Mouse (Mus musculus) liver, embryonic 12.5 days (tissue): Measurements from ENCODE around the gene Aup1. TPM values are rescaled to one million over a fixed set of nuclear protein-coding genes. Genes with fewer than 3 reads are reported as not detected.

Experiments used
- ATAC-seq: fragments of 200-750 bp; cut with Nextera tagmentation; 2 replicates; pipeline ENCODE4 v1.8.0; 2017; ENCODE audit warnings: moderate number of reproducible peaks, mild to moderate bottlenecking, moderate library complexity
- H3K27ac ChIP-seq: fragments of 300-500 bp; sonication (generic); 2 replicates; pipeline ENCODE4 v1.5.1; 2016; ENCODE audit warnings: mild to moderate bottlenecking
- H3K27me3 ChIP-seq: fragments of 300-500 bp; sonication (generic); replicated peaks from 2 replicates; pipeline ENCODE4 v1.6.1; 2016; ENCODE audit warnings: mild to moderate bottlenecking, moderate library complexity
- H3K36me3 ChIP-seq: fragments of 300-500 bp; sonication (generic); 2 replicates; pipeline ENCODE4 v1.6.1; 2016; ENCODE audit warnings: mild to moderate bottlenecking, moderate library complexity
- H3K4me1 ChIP-seq: fragments of 300-500 bp; sonication (generic); 2 replicates; pipeline ENCODE4 v1.6.1; 2016
- H3K4me2 ChIP-seq: fragments of 300-500 bp; sonication (generic); 2 replicates; pipeline ENCODE4 v1.6.1; 2016; ENCODE audit warnings: mild to moderate bottlenecking, moderate library complexity
- H3K4me3 ChIP-seq: fragments of 300-500 bp; sonication (generic); 2 replicates; pipeline ENCODE4 v1.5.1; 2016; ENCODE audit warnings: mild to moderate bottlenecking, moderate library complexity
- H3K9ac ChIP-seq: fragments of 300-500 bp; sonication (generic); 2 replicates; pipeline ENCODE4 v1.6.1; 2016; ENCODE audit warnings: mild to moderate bottlenecking, moderate library complexity
- H3K9me3 ChIP-seq: fragments of 300-500 bp; sonication (generic); replicated peaks from 2 replicates; pipeline ENCODE4 v1.6.1; 2016; ENCODE audit warnings: mild to moderate bottlenecking, moderate library complexity
- WGBS: fragments of 180-500 bp; shearing (Covaris S2); methylation state at CpG from one replicate; pipeline ENCODE4 v1.1.7; 2016; ENCODE audit not compliant: insufficient replicate concordance; 5-methylcytosine and 5-hydroxymethylcytosine counted together
- polyA plus RNA-seq: library from polyadenylated mRNA; unstranded; fragments of >200 nt; fragmentation: Nextera tagmentation; extraction: Ambion mirVana; gene quantifications from 2 replicates; pipeline ENCODE4 v1.2.1, GENCODE M21; 2016

The Aup1 gene
- polyA plus RNA-seq = 215 and 233 TPM in 2 replicates

- peak; percentile 95 for ATAC-seq
- 0 out of 2 replicates have a peak, but pooled peaks cover under 1% of the 10 kb centered on the region for H3K27me3 ChIP-seq
- H3K36me3 ChIP-seq = peaks cover 55% of the 10 kb centered on the region
Measured at GRCm38 (mm10) chr6:83054074-83054851, at the start of gene Aup1. Aup1 (plus strand) TSS chr6:83054521.

GRCm38 (mm10) chr6:83004872-83005271 lies 49.4 kb upstream of the Aup1 start:
- Histone ChIP-seq H3K4me1 (peaks cover 27% of the 10 kb centered on the region), H3K36me3 (no peaks in the 10 kb centered on the region), H3K9ac (peak overlapping the region; percentile 17; the same call in 1 of the 2 replicates), H3K27me3 (no peaks in the 10 kb centered on the region), H3K9me3 (no peaks in the 10 kb centered on the region), H3K4me3 (no peak overlapping the region), H3K27ac (peak overlapping the region; percentile 74), H3K4me2 (no peak overlapping the region)
- 26% methylated on average over 7 of the region's 7 CpGs for WGBS
- 0 out of 2 replicates have a peak, but pooled peaks have one; percentile 24 for ATAC-seq

More at GRCm38 (mm10) chr6:83054074-83054851, at the start of gene Aup1:
- Histone ChIP-seq H3K4me3 (peak within 1 kb of the TSS; percentile 89), H3K9me3 (no peaks in the 10 kb centered on the region), H3K4me2 (peak within 1 kb of the TSS; percentile 89), H3K9ac (peak within 1 kb of the TSS; percentile 96), H3K27ac (peak within 1 kb of the TSS; percentile 94), H3K4me1 (peaks cover 56% of the 10 kb centered on the region)
- WGBS = 1% methylated on average over 64 of the region's 64 CpGs

DNA sequence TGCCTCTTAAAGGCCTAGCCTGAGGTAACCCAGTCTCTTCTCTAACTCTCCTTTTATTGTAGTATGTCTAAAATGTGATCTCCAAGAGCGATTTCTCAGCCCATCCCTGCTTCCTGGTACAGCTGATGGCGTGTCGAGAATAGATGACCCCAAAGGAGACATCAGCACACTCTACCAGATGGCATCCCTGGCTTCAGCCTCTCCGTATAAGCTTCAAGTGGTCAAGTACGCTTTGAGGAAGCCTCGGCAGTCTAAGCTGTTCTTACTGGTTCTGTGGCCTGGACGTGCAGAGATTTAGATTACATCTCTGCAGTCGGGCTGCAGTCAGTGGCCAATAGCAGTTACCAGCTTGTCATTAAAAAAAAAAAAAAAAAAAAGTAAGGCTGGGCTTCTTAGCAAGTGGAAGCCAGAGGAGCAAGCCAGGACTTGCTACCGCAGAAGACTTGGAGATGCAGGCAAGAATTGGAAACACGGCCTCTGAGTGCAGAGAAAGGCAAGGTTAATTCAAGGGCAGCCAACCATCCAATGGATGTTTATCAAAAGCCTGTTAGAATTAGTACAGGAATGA lies 48.8 kb upstream of the Aup1 start:
- no peak for ATAC-seq
- H3K36me3 ChIP-seq = no peaks in the 10 kb centered on the region
- H3K4me2 ChIP-seq = no peak overlapping the region
- H3K4me3 ChIP-seq = no peak overlapping the region
- H3K9me3 ChIP-seq = no peaks in the 10 kb centered on the region
- no peak overlapping the region for H3K9ac ChIP-seq
- no peaks in the 10 kb centered on the region for H3K27me3 ChIP-seq
- 70% methylated on average over 10 of the region's 10 CpGs for WGBS
- H3K27ac ChIP-seq = peak overlapping the region; percentile 74; the same call in 1 of the 2 replicates
- H3K4me1 ChIP-seq = peaks cover 34% of the 10 kb centered on the region

- H3K27ac ChIP-seq = 0 out of 2 replicates have a peak overlapping the region, but pooled peaks have one; percentile 32
- no peak for ATAC-seq
Measured at GRCm38 (mm10) chr6:83006114-83006513, 48.2 kb upstream of the Aup1 start.

DNA sequence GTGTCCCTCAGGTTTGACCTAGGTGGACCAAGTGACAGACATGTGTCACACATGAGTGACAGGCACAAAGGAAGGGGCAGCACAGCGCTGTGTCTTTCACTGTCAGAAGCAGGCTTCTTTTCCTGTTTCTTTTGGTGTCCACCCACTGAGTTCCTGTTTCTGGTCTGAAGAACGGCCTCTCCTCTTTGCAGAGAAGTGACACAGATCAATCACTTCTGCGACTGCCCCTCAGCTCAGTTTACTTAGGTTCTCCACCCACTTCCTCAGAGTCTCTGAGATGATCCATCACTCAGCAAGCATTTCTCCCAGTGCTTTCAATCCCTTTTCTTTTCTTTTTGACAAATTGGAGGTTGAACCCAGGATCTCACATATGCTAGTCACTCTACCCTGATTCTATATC lies 45.7 kb upstream of the Aup1 start:
- Histone ChIP-seq H3K9ac (no peak overlapping the region), H3K27me3 (no peaks in the 10 kb centered on the region), H3K9me3 (no peaks in the 10 kb centered on the region), H3K4me1 (peaks cover 58% of the 10 kb centered on the region), H3K4me3 (no peak overlapping the region), H3K36me3 (no peaks in the 10 kb centered on the region), H3K27ac (peak overlapping the region; percentile 30; the same call in 1 of the 2 replicates), H3K4me2 (no peak overlapping the region)
- ATAC-seq = no peak
- 19% methylated on average over 3 of the region's 3 CpGs for WGBS

More at GRCm38 (mm10) chr6:83006114-83006513, 48.2 kb upstream of the Aup1 start:
- H3K4me3 ChIP-seq = no peak overlapping the region
- H3K4me1 ChIP-seq = peaks cover 40% of the 10 kb centered on the region
- 62% methylated on average over 6 of the region's 6 CpGs for WGBS
- no peaks in the 10 kb centered on the region for H3K36me3 ChIP-seq
- H3K27me3 ChIP-seq = no peaks in the 10 kb centered on the region
- H3K9ac ChIP-seq = no peak overlapping the region
- no peak overlapping the region for H3K4me2 ChIP-seq
- H3K9me3 ChIP-seq = no peaks in the 10 kb centered on the region

- 16% methylated on average over 7 of the region's 7 CpGs for WGBS
- no peaks in the 10 kb centered on the region for H3K36me3 ChIP-seq
- no peak for ATAC-seq
- H3K4me1 ChIP-seq = peaks cover 56% of the 10 kb centered on the region
- peak overlapping the region; percentile 56 for H3K9ac ChIP-seq
- no peaks in the 10 kb centered on the region for H3K27me3 ChIP-seq
- H3K4me2 ChIP-seq = peak overlapping the region; percentile 52
- no peaks in the 10 kb centered on the region for H3K9me3 ChIP-seq
- H3K27ac ChIP-seq = peak overlapping the region; percentile 77
- peak overlapping the region; percentile 28 for H3K4me3 ChIP-seq
Measured at GRCm38 (mm10) chr6:83010010-83010409, 44.3 kb upstream of the Aup1 start.

- Histone ChIP-seq H3K27ac (peak overlapping the region; percentile 99), H3K36me3 (no peaks in the 10 kb centered on the region), H3K4me2 (peak overlapping the region; percentile 52; the same call in 1 of the 2 replicates), H3K9ac (peak overlapping the region; percentile 23), H3K4me3 (no peak overlapping the region), H3K9me3 (no peaks in the 10 kb centered on the region), H3K27me3 (no peaks in the 10 kb centered on the region), H3K4me1 (peaks cover 66% of the 10 kb centered on the region)
- no peak for ATAC-seq
- 71% methylated on average over 7 of the region's 7 CpGs for WGBS
Measured at GRCm38 (mm10) chr6:83011255-83011654, 43.1 kb upstream of the Aup1 start.

DNA sequence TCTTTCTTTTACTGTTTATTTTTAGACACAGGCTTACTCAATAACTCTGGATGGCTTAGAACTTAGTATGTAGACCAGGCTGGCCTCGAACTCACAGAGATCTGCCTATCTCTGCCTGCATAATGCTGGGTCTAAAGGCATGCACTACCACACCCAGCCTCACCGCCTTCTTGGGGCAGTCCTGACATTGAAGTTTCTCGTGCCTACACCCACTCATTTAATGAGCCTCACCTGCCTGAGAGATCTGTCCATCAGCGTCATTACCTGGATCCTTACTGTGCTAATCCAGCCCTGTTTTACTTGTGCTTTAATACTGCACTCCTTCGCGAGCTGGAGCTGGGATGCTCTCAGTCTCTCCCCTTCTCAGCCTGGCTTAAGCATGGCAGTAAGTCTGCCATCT lies 42.6 kb upstream of the Aup1 start:
- Histone ChIP-seq H3K4me3 (no peak overlapping the region), H3K4me1 (peaks cover 71% of the 10 kb centered on the region), H3K9me3 (no peaks in the 10 kb centered on the region), H3K27ac (peak overlapping the region; percentile 99), H3K27me3 (no peaks in the 10 kb centered on the region), H3K36me3 (no peaks in the 10 kb centered on the region), H3K9ac (peak overlapping the region; percentile 39; the same call in 1 of the 2 replicates), H3K4me2 (no peak overlapping the region)
- ATAC-seq = no peak
- WGBS = 60% methylated on average over 6 of the region's 6 CpGs

DNA sequence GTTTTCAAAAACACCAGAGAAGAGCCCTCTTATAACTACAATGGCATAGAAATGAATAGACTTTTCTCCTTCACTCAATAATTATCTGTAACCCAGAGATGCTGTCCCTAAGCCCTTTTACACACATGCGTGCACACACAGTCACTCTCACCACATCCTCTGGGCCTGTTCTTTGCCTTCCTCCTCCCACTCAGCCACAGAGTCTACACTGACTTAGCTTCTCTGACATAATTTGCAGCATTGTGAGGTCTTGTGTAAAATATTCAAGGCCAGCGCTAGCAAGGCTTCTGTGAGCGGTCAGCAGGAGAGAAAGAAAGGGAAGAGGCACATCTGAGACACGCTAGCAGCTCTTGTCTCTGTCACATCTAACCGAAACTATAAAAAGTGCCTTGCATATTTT lies 40.9 kb upstream of the Aup1 start:
- Histone ChIP-seq H3K27ac (peak overlapping the region; percentile 99), H3K36me3 (0 out of 2 replicates have a peak, but pooled peaks cover 2% of the 10 kb centered on the region), H3K4me2 (peak overlapping the region; percentile 64), H3K9ac (peak overlapping the region; percentile 73), H3K4me1 (peaks cover 87% of the 10 kb centered on the region), H3K9me3 (no peaks in the 10 kb centered on the region), H3K4me3 (no peak overlapping the region), H3K27me3 (no peaks in the 10 kb centered on the region)
- no peak for ATAC-seq
- WGBS = 55% methylated on average over 5 of the region's 5 CpGs

- no peaks in the 10 kb centered on the region for H3K9me3 ChIP-seq
- H3K27me3 ChIP-seq = no peaks in the 10 kb centered on the region
- H3K9ac ChIP-seq = peak overlapping the region; percentile 73
- 19% methylated on average over 12 of the region's 12 CpGs for WGBS
- 0 out of 2 replicates have a peak, but pooled peaks cover 2% of the 10 kb centered on the region for H3K36me3 ChIP-seq
- peak; percentile 96 for ATAC-seq
- peak overlapping the region; percentile 31 for H3K4me3 ChIP-seq
- peak overlapping the region; percentile 64 for H3K4me2 ChIP-seq
- peak overlapping the region; percentile 99 for H3K27ac ChIP-seq
- peaks cover 98% of the 10 kb centered on the region for H3K4me1 ChIP-seq
Measured at GRCm38 (mm10) chr6:83014482-83015466, 39.5 kb upstream of the Aup1 start.

GRCm38 (mm10) chr6:83015749-83016148 lies 38.6 kb upstream of the Aup1 start:
- Histone ChIP-seq H3K4me3 (peak overlapping the region; percentile 3; the same call in 1 of the 2 replicates), H3K4me2 (peak overlapping the region; percentile 64), H3K9ac (peak overlapping the region; percentile 73), H3K9me3 (no peaks in the 10 kb centered on the region), H3K36me3 (0 out of 2 replicates have a peak, but pooled peaks cover 2% of the 10 kb centered on the region), H3K4me1 (peaks cover 98% of the 10 kb centered on the region), H3K27me3 (no peaks in the 10 kb centered on the region), H3K27ac (peak overlapping the region; percentile 99)
- WGBS = 73% methylated on average over 2 of the region's 2 CpGs
- ATAC-seq = no peak
